Mouse (Mus musculus) thymus, adult 18-20 months (tissue): ENCODE data around the gene Rhox2e.
"Not testable (repeated sequence)": the region's sequence is repeated elsewhere in the genome, so short reads cannot be mapped to it uniquely, and the experiment has no call there.

Experiments
- DNase-seq, 2 experiments: peaks; one replicate each; pipeline ENCODE4 v3.0.0; 2022; ENCODE audit warnings: mixed read lengths in 2 of 2

The Rhox2e gene

GRCm38 (mm10) chrX:37530152-37530551 lies at the start of gene Rhox2e:
Gene Rhox2e, plus strand, starts transcription at chrX:37530452.
- not testable (repeated sequence) for DNase-seq

- not testable (repeated sequence) for DNase-seq
Observed at GRCm38 (mm10) chrX:37514059-37514458, 16.2 kb upstream of the Rhox2e start, which contains the start of gene Rhox4d. Gene Rhox4d, plus strand, starts transcription at chrX:37514359.

- DNase-seq = not testable (repeated sequence)
Observed at GRCm38 (mm10) chrX:37541719-37542118, 11.5 kb downstream of the Rhox2e start, which contains the start of gene Rhox3e. Gene Rhox3e, plus strand, starts transcription at chrX:37542019.

GRCm38 (mm10) chrX:37557112-37557511 lies 26.9 kb downstream of the Rhox2e start, which contains the start of gene Rhox4e:
Gene Rhox4e, plus strand, starts transcription at chrX:37557412.
- DNase-seq = not testable (repeated sequence)

GRCm38 (mm10) chrX:37571105-37571504 lies 40.9 kb downstream of the Rhox2e start, which contains the start of gene Rhox2f:
Gene Rhox2f, plus strand, starts transcription at chrX:37571405.
- not testable (repeated sequence) for DNase-seq

- not testable (repeated sequence) for DNase-seq
Observed at GRCm38 (mm10) chrX:37572638-37573037, 42.4 kb downstream of the Rhox2e start.

GRCm38 (mm10) chrX:37580692-37581091 lies 50.4 kb downstream of the Rhox2e start, which contains the start of gene Rhox3f:
Gene Rhox3f, plus strand, starts transcription at chrX:37580992.
- DNase-seq = not testable (repeated sequence)
